Mouse (Mus musculus): Measurements from ENCODE around the gene Raf1. TPM values are rescaled to one million over a fixed set of nuclear protein-coding genes. Genes with fewer than 3 reads are reported as not detected.
A peak's percentile ranks its signal among the peaks of the same experiment; 100 is the strongest.

Raf1 gene
- polyA plus RNA-seq, 1 experiment from 2014 or later = 160 TPM

DNA sequence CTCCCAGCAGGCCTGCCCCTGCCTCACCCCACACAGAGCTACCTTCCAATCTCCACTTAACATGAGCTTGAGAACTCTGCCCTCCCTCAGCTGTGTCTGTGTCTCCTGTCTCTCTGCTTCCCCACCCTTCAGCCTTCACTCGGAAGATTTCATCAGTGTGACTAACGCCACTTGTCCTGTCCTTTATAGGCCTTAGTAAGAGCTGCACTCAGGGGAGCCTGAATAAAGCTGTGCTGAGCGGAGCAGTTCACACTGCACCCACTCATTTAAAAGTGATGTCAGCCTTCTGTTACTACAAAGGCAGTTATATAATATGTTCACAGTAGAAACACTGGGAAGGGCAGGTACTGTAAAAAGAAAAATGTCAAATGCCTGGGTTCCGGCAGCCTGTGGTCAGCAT, 69.0 kb downstream of the Raf1 start:
- Histone ChIP-seq H3K4me1 (replicated peaks; ENCODE audit: control insufficient read depth, insufficient read depth, low read length) (peaks cover 6% of the 10 kb centered on the region), H3K36me3 (ENCODE audit: control insufficient read depth, insufficient read depth) (peaks cover 6% of the 10 kb centered on the region), H3K27me3 (replicated peaks; ENCODE audit: control insufficient read depth, insufficient read depth, low read length) (no peaks in the 10 kb centered on the region), H3K9ac (replicated peaks; ENCODE audit: low read depth, low read length) (no peak overlapping the region), H3K27ac (ENCODE audit: low read length) (no peak overlapping the region), H3K4me3 (replicated peaks; ENCODE audit: low read length) (no peak overlapping the region), H3K9me3 (ENCODE audit: control insufficient read depth, low read length) (no peaks in the 10 kb centered on the region), H3K4me2 (ENCODE audit: low read length) (no peak overlapping the region)
- WGBS = 70% methylated on average over 4 of the region's 4 CpGs
- no peak for ATAC-seq

DNA sequence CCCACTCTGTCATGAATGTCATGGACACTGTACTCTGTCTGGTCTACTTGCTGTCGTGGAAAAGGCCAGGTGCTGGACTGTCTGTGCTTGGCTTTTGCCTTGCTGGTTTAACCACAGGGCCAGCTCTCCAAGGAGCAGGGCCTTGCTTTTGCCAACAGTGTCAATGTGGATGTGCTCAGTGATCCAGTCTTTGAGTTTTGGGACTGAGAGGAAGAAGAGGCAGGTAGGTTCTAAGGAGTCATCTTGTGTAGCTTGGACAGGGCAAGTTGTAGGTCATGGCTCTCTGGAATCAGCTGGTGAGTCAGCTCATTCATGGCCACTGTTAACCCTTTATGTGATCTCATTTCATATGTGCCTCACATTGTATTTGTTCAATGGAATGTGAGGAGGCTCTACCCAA, 70.0 kb downstream of the Raf1 start:
- WGBS = 75% methylated on average over 1 of the region's 1 CpGs
- H3K36me3 ChIP-seq (ENCODE audit: control insufficient read depth, insufficient read depth) = peaks cover 3% of the 10 kb centered on the region; the same call in 1 of the 2 replicates
- H3K4me2 ChIP-seq (ENCODE audit: low read length) = no peak overlapping the region
- no peak overlapping the region for H3K27ac ChIP-seq (ENCODE audit: low read length)
- no peak overlapping the region for H3K4me3 ChIP-seq (replicated peaks; ENCODE audit: low read length)
- ATAC-seq = no peak
- H3K9ac ChIP-seq (replicated peaks; ENCODE audit: low read depth, low read length) = no peak overlapping the region
- peaks cover 8% of the 10 kb centered on the region for H3K4me1 ChIP-seq (replicated peaks; ENCODE audit: control insufficient read depth, insufficient read depth, low read length)
- no peaks in the 10 kb centered on the region for H3K27me3 ChIP-seq (replicated peaks; ENCODE audit: control insufficient read depth, insufficient read depth, low read length)
- H3K9me3 ChIP-seq (ENCODE audit: control insufficient read depth, low read length) = no peaks in the 10 kb centered on the region

DNA sequence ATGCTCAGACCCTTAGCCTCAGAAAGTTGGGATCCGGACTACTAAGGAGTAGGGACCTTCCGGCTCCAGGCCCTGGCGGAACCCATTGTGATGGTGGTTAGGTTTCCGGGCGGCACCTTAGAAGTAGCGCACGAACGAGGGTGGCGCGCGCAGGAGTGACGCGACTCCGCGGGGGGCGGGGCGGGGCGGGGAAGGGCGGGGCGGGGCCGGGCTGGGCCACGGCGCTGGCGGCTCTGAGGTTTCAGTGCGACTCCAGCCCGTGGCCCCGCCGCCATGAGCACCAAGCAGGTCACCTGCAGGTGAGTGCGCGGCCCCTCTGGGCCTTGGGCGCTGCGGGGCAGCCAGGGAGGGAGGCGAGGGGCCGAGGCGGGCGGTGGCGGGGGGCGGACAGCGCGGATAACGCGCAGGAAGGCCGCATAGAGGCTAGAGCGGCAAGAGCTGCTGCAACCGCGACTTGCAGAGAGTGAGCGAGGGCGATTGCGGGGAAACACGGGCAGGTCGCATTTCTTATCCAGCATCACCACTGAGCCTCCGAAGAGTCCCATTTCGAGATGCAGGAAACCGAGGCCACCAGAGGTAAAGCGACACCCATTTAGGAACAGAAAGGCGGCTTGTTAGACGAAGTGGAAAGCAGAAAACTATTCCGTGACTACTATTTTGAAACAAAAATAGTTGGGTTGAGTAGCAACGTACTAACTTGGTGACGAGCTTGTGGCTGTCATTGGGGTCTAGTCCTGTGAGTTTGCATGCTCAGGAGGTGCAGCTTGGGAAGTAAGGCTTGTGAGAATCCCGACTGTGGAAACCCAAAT, 74.5 kb downstream of the Raf1 start, which contains the start of gene Mkrn2:
Gene Mkrn2, plus strand, starts transcription at position 188 of the 809 bp plus-strand sequence.
- H3K9me3 ChIP-seq (ENCODE audit: control insufficient read depth, low read length) = no peaks in the 10 kb centered on the region
- under 1% methylated on average over 58 of the region's 61 CpGs for WGBS
- H3K9ac ChIP-seq (replicated peaks; ENCODE audit: low read depth, low read length) = peak within 1 kb of the TSS; percentile 75
- H3K4me1 ChIP-seq (replicated peaks; ENCODE audit: control insufficient read depth, insufficient read depth, low read length) = peaks cover 8% of the 10 kb centered on the region
- H3K4me3 ChIP-seq (replicated peaks; ENCODE audit: low read length) = peak within 1 kb of the TSS; percentile 76
- no peaks in the 10 kb centered on the region for H3K36me3 ChIP-seq (ENCODE audit: control insufficient read depth, insufficient read depth)
- H3K27ac ChIP-seq (ENCODE audit: low read length) = peak within 1 kb of the TSS; percentile 76
- H3K27me3 ChIP-seq (replicated peaks; ENCODE audit: control insufficient read depth, insufficient read depth, low read length) = no peaks in the 10 kb centered on the region
- ATAC-seq = peak; percentile 95
- peak within 1 kb of the TSS; percentile 69 for H3K4me2 ChIP-seq (ENCODE audit: low read length)

- H3K4me2 ChIP-seq (ENCODE audit: low read length) = peak overlapping the region; percentile 43
- H3K27me3 ChIP-seq (replicated peaks; ENCODE audit: control insufficient read depth, insufficient read depth, low read length) = no peaks in the 10 kb centered on the region
- WGBS = 65% methylated on average over 4 of the region's 4 CpGs
- no peaks in the 10 kb centered on the region for H3K36me3 ChIP-seq (ENCODE audit: control insufficient read depth, insufficient read depth)
- no peak; the same call in 1 of the 2 replicates for ATAC-seq
- H3K27ac ChIP-seq (ENCODE audit: low read length) = no peak overlapping the region
- no peaks in the 10 kb centered on the region for H3K9me3 ChIP-seq (ENCODE audit: control insufficient read depth, low read length)
- H3K9ac ChIP-seq (replicated peaks; ENCODE audit: low read depth, low read length) = 0 out of 2 replicates have a peak overlapping the region, but pooled peaks have one; percentile 17
- peaks cover 8% of the 10 kb centered on the region for H3K4me1 ChIP-seq (replicated peaks; ENCODE audit: control insufficient read depth, insufficient read depth, low read length)
- peak overlapping the region; percentile 76 for H3K4me3 ChIP-seq (replicated peaks; ENCODE audit: low read length)
These were observed 75.1 kb downstream of the Raf1 start for GRCm38 (mm10) chr6:115601322-115601714.

DNA sequence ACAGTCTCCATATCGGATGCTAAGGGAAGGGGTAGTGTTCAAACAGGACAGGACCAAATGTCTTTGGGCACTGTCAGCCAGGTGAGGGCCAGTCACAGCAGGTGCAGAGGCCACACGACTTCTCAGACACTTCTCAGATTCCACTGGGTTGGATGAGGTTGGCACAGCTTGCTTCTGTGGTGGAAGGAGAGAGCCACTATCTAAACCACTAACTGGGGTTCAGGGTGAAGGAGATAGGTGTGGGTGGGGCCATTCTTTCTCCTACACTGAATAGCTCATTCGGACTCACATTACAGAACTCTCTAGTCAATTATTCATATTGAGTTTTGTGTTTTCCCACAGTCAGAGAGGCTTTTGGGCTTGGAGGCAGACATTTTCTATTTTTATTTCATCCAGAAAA, 80.8 kb downstream of the Raf1 start:
- Histone ChIP-seq H3K36me3 (ENCODE audit: control insufficient read depth, insufficient read depth) (no peaks in the 10 kb centered on the region), H3K4me2 (ENCODE audit: low read length) (no peak overlapping the region), H3K27ac (ENCODE audit: low read length) (no peak overlapping the region), H3K9ac (replicated peaks; ENCODE audit: low read depth, low read length) (no peak overlapping the region), H3K27me3 (replicated peaks; ENCODE audit: control insufficient read depth, insufficient read depth, low read length) (no peaks in the 10 kb centered on the region), H3K4me1 (replicated peaks; ENCODE audit: control insufficient read depth, insufficient read depth, low read length) (no peaks in the 10 kb centered on the region), H3K9me3 (ENCODE audit: control insufficient read depth, low read length) (no peaks in the 10 kb centered on the region), H3K4me3 (replicated peaks; ENCODE audit: low read length) (no peak overlapping the region)
- ATAC-seq = no peak
- WGBS = 70% methylated on average over 3 of the region's 3 CpGs

DNA sequence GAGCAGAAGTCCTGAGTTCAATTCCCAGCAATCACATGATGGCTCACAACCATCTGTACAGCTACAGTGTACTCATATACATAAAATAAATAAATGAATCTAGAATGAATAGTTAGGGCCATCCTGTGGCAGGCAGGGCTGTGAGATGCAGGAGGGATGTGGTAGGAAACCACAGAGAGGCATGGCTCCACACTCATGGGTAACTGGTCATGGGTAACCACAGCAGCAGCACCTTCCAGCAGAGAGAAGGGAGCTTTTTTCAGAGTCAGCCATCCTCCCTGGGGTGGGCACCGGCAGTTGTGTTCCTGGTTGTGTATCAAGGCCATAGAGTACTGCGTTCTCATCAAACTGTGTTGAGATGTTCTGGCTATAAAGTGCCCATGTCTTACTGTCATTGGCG, 82.0 kb downstream of the Raf1 start:
- Histone ChIP-seq H3K4me3 (replicated peaks; ENCODE audit: low read length) (no peak overlapping the region), H3K4me2 (ENCODE audit: low read length) (no peak overlapping the region), H3K9me3 (ENCODE audit: control insufficient read depth, low read length) (no peaks in the 10 kb centered on the region), H3K9ac (replicated peaks; ENCODE audit: low read depth, low read length) (no peak overlapping the region), H3K36me3 (ENCODE audit: control insufficient read depth, insufficient read depth) (no peaks in the 10 kb centered on the region), H3K4me1 (replicated peaks; ENCODE audit: control insufficient read depth, insufficient read depth, low read length) (no peaks in the 10 kb centered on the region), H3K27me3 (replicated peaks; ENCODE audit: control insufficient read depth, insufficient read depth, low read length) (no peaks in the 10 kb centered on the region), H3K27ac (ENCODE audit: low read length) (no peak overlapping the region)
- 83% methylated on average over 3 of the region's 3 CpGs for WGBS
- no peak for ATAC-seq

GRCm38 (mm10) chr6:115593252-115593651, 83.2 kb downstream of the Raf1 start:
- H3K4me1 ChIP-seq (replicated peaks; ENCODE audit: control insufficient read depth, insufficient read depth, low read length) = no peaks in the 10 kb centered on the region
- H3K36me3 ChIP-seq (ENCODE audit: control insufficient read depth, insufficient read depth) = no peaks in the 10 kb centered on the region
- H3K27ac ChIP-seq (ENCODE audit: low read length) = no peak overlapping the region
- H3K9me3 ChIP-seq (ENCODE audit: control insufficient read depth, low read length) = no peaks in the 10 kb centered on the region
- 77% methylated on average over 4 of the region's 4 CpGs for WGBS
- no peak overlapping the region for H3K4me2 ChIP-seq (ENCODE audit: low read length)
- no peak for ATAC-seq
- H3K4me3 ChIP-seq (replicated peaks; ENCODE audit: low read length) = no peak overlapping the region
- H3K27me3 ChIP-seq (replicated peaks; ENCODE audit: control insufficient read depth, insufficient read depth, low read length) = no peaks in the 10 kb centered on the region
- H3K9ac ChIP-seq (replicated peaks; ENCODE audit: low read depth, low read length) = no peak overlapping the region

DNA sequence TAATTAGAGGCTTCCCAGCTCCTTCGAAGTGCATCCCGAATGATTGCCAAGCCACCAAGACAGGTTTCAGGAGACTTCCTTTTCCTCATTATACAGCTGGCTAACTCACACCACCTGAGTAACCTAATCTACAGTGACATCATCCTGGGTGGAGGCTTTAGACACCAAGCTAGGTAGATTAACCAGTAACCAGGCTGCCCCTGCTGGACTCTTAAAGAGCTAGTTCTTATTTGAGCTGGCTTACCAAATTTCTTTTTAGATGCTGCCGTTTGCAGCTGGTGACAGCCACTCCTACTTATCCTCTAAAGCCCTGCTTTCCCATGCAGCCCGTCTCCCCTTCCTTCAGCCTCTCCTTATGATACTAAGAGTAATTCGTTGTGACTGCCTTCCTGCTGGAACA, 84.0 kb downstream of the Raf1 start, which contains the start of gene Mkrn2os:
Gene Mkrn2os, minus strand, starts transcription at position 119 of the 400 bp plus-strand sequence.
- 72% methylated on average over 5 of the region's 5 CpGs for WGBS
- H3K9ac ChIP-seq (replicated peaks; ENCODE audit: low read depth, low read length) = no peak within 1 kb of the TSS
- no peaks in the 10 kb centered on the region for H3K36me3 ChIP-seq (ENCODE audit: control insufficient read depth, insufficient read depth)
- H3K27ac ChIP-seq (ENCODE audit: low read length) = no peak within 1 kb of the TSS
- no peaks in the 10 kb centered on the region for H3K4me1 ChIP-seq (replicated peaks; ENCODE audit: control insufficient read depth, insufficient read depth, low read length)
- no peak within 1 kb of the TSS for H3K4me3 ChIP-seq (replicated peaks; ENCODE audit: low read length)
- H3K27me3 ChIP-seq (replicated peaks; ENCODE audit: control insufficient read depth, insufficient read depth, low read length) = no peaks in the 10 kb centered on the region
- ATAC-seq = no peak
- H3K4me2 ChIP-seq (ENCODE audit: low read length) = no peak within 1 kb of the TSS
- H3K9me3 ChIP-seq (ENCODE audit: control insufficient read depth, low read length) = no peaks in the 10 kb centered on the region

- H3K9ac ChIP-seq (replicated peaks; ENCODE audit: low read depth, low read length) = no peak overlapping the region
- no peak overlapping the region for H3K27ac ChIP-seq (ENCODE audit: low read length)
- H3K4me2 ChIP-seq (ENCODE audit: low read length) = no peak overlapping the region
- H3K36me3 ChIP-seq (ENCODE audit: control insufficient read depth, insufficient read depth) = no peaks in the 10 kb centered on the region
- H3K4me3 ChIP-seq (replicated peaks; ENCODE audit: low read length) = no peak overlapping the region
- no peak for ATAC-seq
- H3K27me3 ChIP-seq (replicated peaks; ENCODE audit: control insufficient read depth, insufficient read depth, low read length) = no peaks in the 10 kb centered on the region
- no peaks in the 10 kb centered on the region for H3K9me3 ChIP-seq (ENCODE audit: control insufficient read depth, low read length)
- WGBS = 88% methylated on average over 19 of the region's 19 CpGs
- no peaks in the 10 kb centered on the region for H3K4me1 ChIP-seq (replicated peaks; ENCODE audit: control insufficient read depth, insufficient read depth, low read length)
These were observed 84.6 kb downstream of the Raf1 start for GRCm38 (mm10) chr6:115591692-115592359.
